Mouse (Mus musculus) liver, adult 2 months (tissue): ENCODE data around the gene 4933430I17Rik. TPM values are rescaled to one million over a fixed set of nuclear protein-coding genes. Genes with fewer than 3 reads are reported as not detected.
"Not testable (repeated sequence)": the region's sequence is repeated elsewhere in the genome, so short reads cannot be mapped to it uniquely, and the experiment has no call there.

Experiments used
- DNase-seq: peaks from one replicate; pipeline ENCODE4 v3.0.0-alpha.2; 2011; ENCODE audit warnings: low read depth, low spot score; ENCODE audit errors: extremely low read depth
- H3K27ac ChIP-seq: fragments of 200-500 bp; replicated peaks from 2 replicates; pipeline ENCODE4 v1.5.1; 2012; ENCODE audit warnings: low read depth, mild to moderate bottlenecking, control low read depth, inconsistent platforms, low read length; ENCODE audit not compliant: insufficient read depth
- H3K27me3 ChIP-seq: fragments of 200-500 bp; 2 replicates; pipeline ENCODE4 v1.6.1; 2012; ENCODE audit warnings: mild to moderate bottlenecking, moderate library complexity, low read length, inconsistent platforms; ENCODE audit not compliant: control insufficient read depth, insufficient read depth
- H3K36me3 ChIP-seq: fragments of 200-500 bp; 2 replicates; pipeline ENCODE4 v1.6.1; 2012; ENCODE audit warnings: low read length, inconsistent platforms; ENCODE audit not compliant: control insufficient read depth, insufficient read depth
- H3K4me1 ChIP-seq: fragments of 200-500 bp; 2 replicates; pipeline ENCODE4 v1.6.1; 2011; ENCODE audit warnings: low read length; ENCODE audit not compliant: control insufficient read depth, insufficient read depth
- H3K4me3 ChIP-seq: fragments of 200-500 bp; 2 replicates; pipeline ENCODE4 v1.5.1; 2011; ENCODE audit warnings: low read depth, mild to moderate bottlenecking, control low read depth, low read length, moderate library complexity; ENCODE audit not compliant: insufficient read depth
- H3K79me2 ChIP-seq: fragments of 200-500 bp; 2 replicates; pipeline ENCODE4 v1.6.1; 2012; ENCODE audit warnings: inconsistent platforms, mild to moderate bottlenecking, low read length, moderate library complexity; ENCODE audit not compliant: control insufficient read depth, insufficient read depth
- H3K9ac ChIP-seq: fragments of 200-500 bp; 2 replicates; pipeline ENCODE4 v1.6.1; 2012; ENCODE audit warnings: low read depth, mild to moderate bottlenecking, control low read depth, inconsistent platforms, low read length
- CTCF ChIP-seq: fragments of 200-500 bp; IDR thresholded peaks from 2 replicates; pipeline ENCODE4 v1.5.1; 2011; ENCODE audit warnings: low read depth, low read length, control low read depth
- POLR2A ChIP-seq: fragments of 200-500 bp; IDR thresholded peaks from 2 replicates; pipeline ENCODE4 v1.6.1; 2011; ENCODE audit warnings: low read length, control low read depth; ENCODE audit not compliant: insufficient read depth; ENCODE audit errors: extremely low read depth
- WGBS: fragments of 180-500 bp; shearing (Covaris S2); methylation state at CpG from one replicate; pipeline ENCODE4 v1.1.7; 2018; 5-methylcytosine and 5-hydroxymethylcytosine counted together
- polyA plus RNA-seq: library from polyadenylated mRNA; depleted of rRNA; stranded (reverse); fragments of >200 nt; gene quantifications from 2 replicates; pipeline ENCODE4 v1.2.3, GENCODE M21; 2012; rRNA removed
- total RNA-seq: library from RNA; depleted of rRNA; stranded (reverse); fragments of >200 nt; gene quantifications from 2 replicates; pipeline ENCODE4 v1.2.3, GENCODE M21; 2014; rRNA removed

4933430I17Rik gene
- total RNA-seq = not detected in 2 replicates
- not detected in 2 replicates for polyA plus RNA-seq

- WGBS = under 1% methylated on average over 59 of the region's 59 CpGs
- TF ChIP-seq POLR2A = 0 out of 2 replicates have a peak, but pooled peaks have one; percentile 27
- TF ChIP-seq CTCF = no peak
- peak; percentile 84 for DNase-seq
- no peaks in the 10 kb centered on the region for H3K27me3 ChIP-seq
- peaks cover 3% of the 10 kb centered on the region for H3K4me1 ChIP-seq
- peak within 1 kb of the TSS; percentile 79 for H3K4me3 ChIP-seq
- H3K36me3 ChIP-seq = no peaks in the 10 kb centered on the region
- peak within 1 kb of the TSS; percentile 80 for H3K9ac ChIP-seq
- 0 out of 2 replicates have a peak, but pooled peaks cover 2% of the 10 kb centered on the region for H3K79me2 ChIP-seq
- H3K27ac ChIP-seq = peak within 1 kb of the TSS; percentile 79
These were observed at the start of gene 4933430I17Rik, which contains the start of gene Pole3 for GRCm38 (mm10) chr4:62524651-62525488. Gene 4933430I17Rik, plus strand, starts transcription at chr4:62525369. Gene Pole3, minus strand, starts transcription at chr4:62525068.

- no peaks in the 10 kb centered on the region for H3K79me2 ChIP-seq
- H3K27ac ChIP-seq = no peak overlapping the region
- WGBS = 88% methylated on average over 6 of the region's 6 CpGs
- no peak overlapping the region for H3K4me3 ChIP-seq
- H3K4me1 ChIP-seq = peaks cover 2% of the 10 kb centered on the region; the same call in 1 of the 2 replicates
- DNase-seq = no peak
- H3K9ac ChIP-seq = no peak overlapping the region
- TF ChIP-seq POLR2A = no peak
- no peaks in the 10 kb centered on the region for H3K36me3 ChIP-seq
- H3K27me3 ChIP-seq = no peaks in the 10 kb centered on the region
These were observed 49.4 kb upstream of the 4933430I17Rik start for GRCm38 (mm10) chr4:62475793-62476192.

GRCm38 (mm10) chr4:62477542-62478244 is 47.5 kb upstream of the 4933430I17Rik start:
- no peak for TF ChIP-seq POLR2A
- TF ChIP-seq CTCF = no peak
- 93% methylated on average over 6 of the region's 6 CpGs for WGBS
- Histone ChIP-seq H3K27ac (no peak overlapping the region), H3K79me2 (no peaks in the 10 kb centered on the region), H3K36me3 (no peaks in the 10 kb centered on the region), H3K4me3 (no peak overlapping the region), H3K9ac (no peak overlapping the region), H3K4me1 (peaks cover 2% of the 10 kb centered on the region; the same call in 1 of the 2 replicates), H3K27me3 (no peaks in the 10 kb centered on the region)
- no peak for DNase-seq

GRCm38 (mm10) chr4:62479593-62479936 is 45.6 kb upstream of the 4933430I17Rik start:
- H3K4me3 ChIP-seq = peak overlapping the region; percentile 34
- peak; percentile 43 for TF ChIP-seq CTCF
- not testable (repeated sequence) for DNase-seq, H3K36me3 ChIP-seq, H3K27me3 ChIP-seq, H3K4me1 ChIP-seq, H3K9ac ChIP-seq, H3K27ac ChIP-seq, H3K79me2 ChIP-seq
- 15% methylated on average over 11 of the region's 11 CpGs for WGBS

GRCm38 (mm10) chr4:62479937-62480708 is 45.0 kb upstream of the 4933430I17Rik start, which contains the start of gene Bspry:
Gene Bspry, plus strand, starts transcription at chr4:62480053.
- Histone ChIP-seq H3K79me2 (no peaks in the 10 kb centered on the region), H3K4me1 (peaks cover 2% of the 10 kb centered on the region; the same call in 1 of the 2 replicates), H3K27me3 (no peaks in the 10 kb centered on the region), H3K4me3 (peak within 1 kb of the TSS; percentile 34), H3K36me3 (no peaks in the 10 kb centered on the region), H3K27ac (no peak within 1 kb of the TSS), H3K9ac (no peak within 1 kb of the TSS)
- DNase-seq = no peak
- WGBS = 5% methylated on average over 71 of the region's 71 CpGs
- TF ChIP-seq CTCF (no peak), POLR2A (no peak)
